Mouse (Mus musculus) splenic B cell, adult 2 months (primary cell): Measurements from ENCODE around the gene Rpl7a.

Source experiments
- DNase-seq: peaks from one replicate; pipeline ENCODE4 v3.0.0-alpha.2; 2011; ENCODE audit warnings: low read depth, low spot score
- H3K27me3 ChIP-seq: 2 replicates; pipeline ENCODE4 v1.6.1; 2012; ENCODE audit warnings: mild to moderate bottlenecking, low read length, moderate library complexity, mixed read lengths; ENCODE audit not compliant: control insufficient read depth, poor library complexity, insufficient read depth, severe bottlenecking
- H3K36me3 ChIP-seq: 2 replicates; pipeline ENCODE4 v1.6.1; 2012; ENCODE audit warnings: mild to moderate bottlenecking, low read length, moderate library complexity, mixed read lengths; ENCODE audit not compliant: control insufficient read depth, poor library complexity, insufficient read depth, severe bottlenecking

Rpl7a gene

GRCm38 (mm10) chr2:26927745-26928476 is 17.3 kb downstream of the Rpl7a start:
- H3K27me3 ChIP-seq: no peaks in the 10 kb centered on the region
- H3K36me3 ChIP-seq: peaks cover 4% of the 10 kb centered on the region

GRCm38 (mm10) chr2:26930390-26930789 is 19.8 kb downstream of the Rpl7a start:
- Histone ChIP-seq H3K27me3 (no peaks in the 10 kb centered on the region), H3K36me3 (no peaks in the 10 kb centered on the region)
- DNase-seq: peak; percentile 84

More at GRCm38 (mm10) chr2:26927745-26928476, 17.3 kb downstream of the Rpl7a start:
- no peak for DNase-seq

GRCm38 (mm10) chr2:26932473-26933303 is 22.1 kb downstream of the Rpl7a start:
- Histone ChIP-seq H3K27me3 (no peaks in the 10 kb centered on the region), H3K36me3 (no peaks in the 10 kb centered on the region)
- peak; percentile 34 for DNase-seq

- peak; percentile 97 for DNase-seq
- no peaks in the 10 kb centered on the region for H3K36me3 ChIP-seq
- no peaks in the 10 kb centered on the region for H3K27me3 ChIP-seq
These were observed 22.9 kb downstream of the Rpl7a start, which contains the start of the genes Surf4 and Stkld1 for GRCm38 (mm10) chr2:26933304-26934055. TSS of gene Surf4 (minus strand) at chr2:26933928. TSS of gene Stkld1 (plus strand) at chr2:26934047.

- Histone ChIP-seq H3K27me3 (no peaks in the 10 kb centered on the region), H3K36me3 (no peaks in the 10 kb centered on the region)
- no peak for DNase-seq
These were observed 24.7 kb downstream of the Rpl7a start for GRCm38 (mm10) chr2:26935286-26935685.

- H3K27me3 ChIP-seq: no peaks in the 10 kb centered on the region
- no peak for DNase-seq
- no peaks in the 10 kb centered on the region for H3K36me3 ChIP-seq
These were observed 25.9 kb downstream of the Rpl7a start for GRCm38 (mm10) chr2:26936425-26936824.

- no peaks in the 10 kb centered on the region for H3K36me3 ChIP-seq
- peak; percentile 22 for DNase-seq
- H3K27me3 ChIP-seq: no peaks in the 10 kb centered on the region
These were observed 31.0 kb downstream of the Rpl7a start for GRCm38 (mm10) chr2:26941539-26941938.

GRCm38 (mm10) chr2:26943253-26943652 is 32.7 kb downstream of the Rpl7a start:
- Histone ChIP-seq H3K36me3 (no peaks in the 10 kb centered on the region), H3K27me3 (no peaks in the 10 kb centered on the region)
- DNase-seq: no peak

GRCm38 (mm10) chr2:26950411-26950810 is 39.8 kb downstream of the Rpl7a start:
- no peaks in the 10 kb centered on the region for H3K27me3 ChIP-seq
- peaks cover 4% of the 10 kb centered on the region for H3K36me3 ChIP-seq
- no peak for DNase-seq

- H3K36me3 ChIP-seq: peaks cover 6% of the 10 kb centered on the region
- no peaks in the 10 kb centered on the region for H3K27me3 ChIP-seq
- no peak for DNase-seq
These were observed 40.9 kb downstream of the Rpl7a start for GRCm38 (mm10) chr2:26951346-26951905.

GRCm38 (mm10) chr2:26952193-26952592 is 41.6 kb downstream of the Rpl7a start:
- DNase-seq: no peak
- Histone ChIP-seq H3K36me3 (peaks cover 9% of the 10 kb centered on the region), H3K27me3 (no peaks in the 10 kb centered on the region)

GRCm38 (mm10) chr2:26952866-26953265 is 42.3 kb downstream of the Rpl7a start:
- no peak for DNase-seq
- peaks cover 11% of the 10 kb centered on the region for H3K36me3 ChIP-seq
- H3K27me3 ChIP-seq: no peaks in the 10 kb centered on the region

GRCm38 (mm10) chr2:26954735-26955395 is 44.3 kb downstream of the Rpl7a start:
- H3K27me3 ChIP-seq: no peaks in the 10 kb centered on the region
- H3K36me3 ChIP-seq: peaks cover 16% of the 10 kb centered on the region
- no peak for DNase-seq
